Comparison of ENCODE assay signal across 8 mouse cellular contexts in genomic region chr5:53590179-53590765, GRCm38 (mm10).
DNase-seq lines count a peak whose midpoint lies in the region; ATAC-seq lines count a peak whose summit lies in the region.

No protein-coding gene starts in this region.

- no peaks in the 10 kb centered on the region for H3K36me3 ChIP-seq in hindbrain, embryonic 12.5 days

- under 1% methylated on average over 59 of the region's 59 CpGs for WGBS in hindbrain, embryonic 12.5 days

- H3K9me3 ChIP-seq in hindbrain, embryonic 12.5 days (replicated peaks), result no peaks in the 10 kb centered on the region

- peak; percentile 99 for DNase-seq in NIH3T3 (ENCODE audit: low read depth)
- peak; percentile 99 to 100 for DNase-seq in cerebellum, postnatal 10 days
- peak; percentile 99 for DNase-seq in frontal cortex, postnatal 10 days (ENCODE audit: low spot score in 2 of 2)
- peak; percentile 99 for DNase-seq in layer of hippocampus, postnatal 14 days (ENCODE audit: low spot score in 2 of 2)
- peak; percentile 98 for DNase-seq in lung, postnatal 14 days
- peak; percentile 93 for DNase-seq in retina, adult 2 months (ENCODE audit: low read depth, low spot score)
- DNase-seq in thymus, postnatal 36 days, result peak; percentile 92 to 93

- peak overlapping the region; percentile 76 for H3K4me2 ChIP-seq in hindbrain, embryonic 12.5 days (replicated peaks)

- H3K9ac ChIP-seq in hindbrain, embryonic 12.5 days, result peak overlapping the region; percentile 94

- peaks cover 6% of the 10 kb centered on the region; the same call in 1 of the 2 replicates for H3K27me3 ChIP-seq in hindbrain, embryonic 12.5 days

- H3K4me3 ChIP-seq in hindbrain, embryonic 12.5 days, result peak overlapping the region; percentile 92

- H3K27ac ChIP-seq in hindbrain, embryonic 12.5 days, result peak overlapping the region; percentile 98

- H3K4me1 ChIP-seq in hindbrain, embryonic 12.5 days, result peaks cover 29% of the 10 kb centered on the region

- peak; percentile 84 for ATAC-seq in hindbrain, embryonic 12.5 days (ENCODE audit: low FRiP score)

Comparison
In these comparisons a context has a peak if more than half of its experiments do, and no peak if none do; other contexts are left out.
1. Peak in every context shown above with its lines: DNase-seq, ATAC-seq, H3K4me3 ChIP-seq and H3K27ac ChIP-seq.